14 mouse cellular contexts compared by ENCODE assay signal in the genomic region with DNA sequence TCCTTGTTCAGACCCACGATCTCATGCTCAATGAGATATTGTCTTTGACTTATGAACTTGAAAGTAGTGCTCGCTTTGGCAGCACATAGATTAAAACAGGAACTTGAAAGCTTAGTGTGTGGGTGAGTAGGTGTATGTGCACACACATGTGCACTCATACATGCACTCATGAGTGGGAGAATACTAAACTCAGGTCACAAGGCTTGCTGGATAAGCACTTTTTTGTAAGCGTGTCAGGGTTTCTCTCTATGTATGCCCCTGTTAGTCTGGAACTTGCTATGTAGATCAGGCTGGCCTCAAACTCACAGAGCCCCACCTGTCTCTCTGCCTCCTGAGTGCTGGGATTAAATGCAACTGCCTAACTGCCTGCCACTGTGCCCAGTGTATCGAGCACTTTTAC. TPM values are rescaled to one million over a fixed set of nuclear protein-coding genes. Genes with fewer than 3 reads are reported as not detected.
DNase-seq lines count a peak whose midpoint lies in the region; ATAC-seq and TF ChIP-seq lines count a peak whose summit lies in the region.
"Had no signal": no experiment of that assay in that cellular context is flagged by ENCODE, and none has a peak within 500 bp of the region (broad histone marks: within the 10 kb centered on the region; RNA-seq: fewer than 3 reads in every experiment).

No protein-coding gene starts in this region.

- H3K9me3 ChIP-seq in heart, embryonic 13.5 days: no peaks in the 10 kb centered on the region
- no peaks in the 10 kb centered on the region for H3K9me3 ChIP-seq in lung, postnatal 0 days (ENCODE audit: low read length)
- no peaks in the 10 kb centered on the region for H3K9me3 ChIP-seq in intestine, embryonic 16.5 days (ENCODE audit: control insufficient read depth, low read length)
- no peaks in the 10 kb centered on the region for H3K9me3 ChIP-seq in stomach, embryonic 16.5 days (replicated peaks; ENCODE audit: control insufficient read depth, low read length)
- H3K9me3 ChIP-seq: forebrain, embryonic 12.5 days had no signal

- H3K27me3 ChIP-seq in heart, embryonic 13.5 days (replicated peaks): no peaks in the 10 kb centered on the region
- no peaks in the 10 kb centered on the region for H3K27me3 ChIP-seq in lung, postnatal 0 days (replicated peaks; ENCODE audit: insufficient read depth, low read length)
- H3K27me3 ChIP-seq in intestine, embryonic 16.5 days (replicated peaks; ENCODE audit: control insufficient read depth, insufficient read depth, low read length): no peaks in the 10 kb centered on the region
- H3K27me3 ChIP-seq in stomach, embryonic 16.5 days (ENCODE audit: control insufficient read depth, insufficient read depth, low read length): no peaks in the 10 kb centered on the region
- H3K27me3 ChIP-seq: forebrain, embryonic 12.5 days had no signal

- ATAC-seq in heart, embryonic 13.5 days (ENCODE audit: extremely low read depth, insufficient number of reproducible peaks, low FRiP score, low TSS enrichment): no peak
- ATAC-seq in lung, postnatal 0 days: no peak
- no peak for ATAC-seq in intestine, embryonic 16.5 days
- no peak for ATAC-seq in stomach, embryonic 16.5 days (ENCODE audit: insufficient read depth, low FRiP score)
- ATAC-seq: CD4-positive, CD25-positive, alpha-beta regulatory T cell, adult 4 months had no signal

- no peak for DNase-seq in heart, postnatal 36 days
- DNase-seq in lung, postnatal 0 days (ENCODE audit: low spot score): no peak
- no peak for DNase-seq in lung, adult 18-20 months
- no peak for DNase-seq in thymus, postnatal 4 days
- no peak for DNase-seq in layer of hippocampus, postnatal 25 days (ENCODE audit: extremely low spot score in 1 of 2, low spot score in 1 of 2)
- DNase-seq: cerebellum, adult 9-10 months; gastrocnemius, postnatal 14 days; midbrain, embryonic 14.5 days; thymus, postnatal 14 days had no signal

- H3K9ac ChIP-seq in heart, embryonic 13.5 days: peak overlapping the region; percentile 62
- no peak overlapping the region for H3K9ac ChIP-seq in lung, postnatal 0 days (replicated peaks; ENCODE audit: low read depth)
- H3K9ac ChIP-seq in intestine, embryonic 16.5 days (ENCODE audit: low read depth, low read length): no peak overlapping the region
- H3K9ac ChIP-seq in stomach, embryonic 16.5 days (ENCODE audit: low read length): no peak overlapping the region
- H3K9ac ChIP-seq: forebrain, embryonic 12.5 days had no signal

- H3K27ac ChIP-seq in heart, embryonic 13.5 days (replicated peaks): peak overlapping the region; percentile 96
- 0 out of 2 replicates have a peak overlapping the region, but pooled peaks have one; percentile 90 for H3K27ac ChIP-seq in lung, postnatal 0 days (ENCODE audit: low read length)
- H3K27ac ChIP-seq in intestine, embryonic 16.5 days (ENCODE audit: low read length): peak overlapping the region; percentile 81
- H3K27ac ChIP-seq in stomach, embryonic 16.5 days (ENCODE audit: low read length): peak overlapping the region; percentile 91
- H3K27ac ChIP-seq: forebrain, embryonic 12.5 days had no signal

- peaks cover 31% of the 10 kb centered on the region for H3K4me1 ChIP-seq in heart, embryonic 13.5 days
- peaks cover 12% of the 10 kb centered on the region; the same call in 1 of the 2 replicates for H3K4me1 ChIP-seq in lung, postnatal 0 days (ENCODE audit: insufficient read depth, low read depth, low read length)
- peaks cover 19% of the 10 kb centered on the region for H3K4me1 ChIP-seq in intestine, embryonic 16.5 days (ENCODE audit: control insufficient read depth, insufficient read depth, low read length)
- no peaks in the 10 kb centered on the region for H3K4me1 ChIP-seq in stomach, embryonic 16.5 days (ENCODE audit: control insufficient read depth, insufficient read depth, low read length)
- H3K4me1 ChIP-seq: forebrain, embryonic 12.5 days had no signal

- no peak overlapping the region for H3K4me3 ChIP-seq in heart, embryonic 13.5 days
- no peak overlapping the region for H3K4me3 ChIP-seq in lung, postnatal 0 days (ENCODE audit: low read depth, low read length)
- no peak overlapping the region for H3K4me3 ChIP-seq in intestine, embryonic 16.5 days (ENCODE audit: low read length)
- no peak overlapping the region for H3K4me3 ChIP-seq in stomach, embryonic 16.5 days (replicated peaks; ENCODE audit: low read length)
- H3K4me3 ChIP-seq: forebrain, embryonic 12.5 days had no signal

- no peak overlapping the region for H3K4me2 ChIP-seq in heart, embryonic 13.5 days
- no peak overlapping the region for H3K4me2 ChIP-seq in lung, postnatal 0 days (replicated peaks; ENCODE audit: low read depth, low read length)
- H3K4me2 ChIP-seq in intestine, embryonic 16.5 days (ENCODE audit: low read depth, low read length): no peak overlapping the region
- H3K4me2 ChIP-seq in stomach, embryonic 16.5 days (ENCODE audit: low read depth, low read length): no peak overlapping the region
- H3K4me2 ChIP-seq: forebrain, embryonic 12.5 days had no signal

- TF ChIP-seq EP300 in lung, postnatal 0 days (IDR thresholded peaks at IDR 0.05): no peak

- no peak for TF ChIP-seq CTCF in lung, postnatal 0 days (IDR thresholded peaks at IDR 0.05)

- no peaks in the 10 kb centered on the region for H3K36me3 ChIP-seq in heart, embryonic 13.5 days
- H3K36me3 ChIP-seq in lung, postnatal 0 days (ENCODE audit: insufficient read depth, low read length): no peaks in the 10 kb centered on the region
- no peaks in the 10 kb centered on the region for H3K36me3 ChIP-seq in intestine, embryonic 16.5 days (ENCODE audit: control insufficient read depth, insufficient read depth, low read length)
- no peaks in the 10 kb centered on the region for H3K36me3 ChIP-seq in stomach, embryonic 16.5 days (ENCODE audit: control insufficient read depth, insufficient read depth, low read length)
- H3K36me3 ChIP-seq: forebrain, embryonic 12.5 days had no signal

- 70% methylated on average over 4 of the region's 4 CpGs for whole genome bisulfite sequencing in heart, embryonic 13.5 days
- WGBS in lung, postnatal 0 days: 87% methylated on average over 4 of the region's 4 CpGs
- 83% methylated on average over 4 of the region's 4 CpGs for WGBS in intestine, embryonic 16.5 days
- 82% methylated on average over 4 of the region's 4 CpGs for WGBS in stomach, embryonic 16.5 days

- intact Hi-C loops in heart, postnatal 36 days (cut with DNase I): loop anchor here (2.0 kb wide), 1 partner anchor 18 kb away; the partner anchor contains the start of genes Gm20390 and Nme1

RNA-seq across cellular contexts. Expression of gene Spag9, which starts 8.9 kb away (rescaled TPM):
- 29.7 and 31.4 TPM in 2 replicates for polyA plus RNA-seq in heart, embryonic 13.5 days (2015; fragmentation: Nextera tagmentation; extraction: Ambion mirVana)
- total RNA-seq in heart, postnatal 36 days (2021): 100 to 1,000 TPM; 147 to 159 TPM
- polyA plus RNA-seq in lung, postnatal 0 days (2015; fragmentation: Nextera tagmentation; extraction: Ambion mirVana): 77.9 and 87.4 TPM in 2 replicates
- polyA plus RNA-seq in intestine, embryonic 16.5 days (2015; fragmentation: Nextera tagmentation; extraction: Ambion mirVana): 17.8 and 23.4 TPM in 2 replicates
- polyA plus RNA-seq in stomach, embryonic 16.5 days (2015; fragmentation: Nextera tagmentation; extraction: Ambion mirVana): 26.1 and 31.0 TPM in 2 replicates
- 100 to 1,000 TPM; 213 to 215 TPM for total RNA-seq in layer of hippocampus, postnatal 25 days (2021)

RNA-seq across cellular contexts. Expression of gene Nme1, which starts 18.7 kb away (rescaled TPM):
- polyA plus RNA-seq in heart, embryonic 13.5 days (2015; fragmentation: Nextera tagmentation; extraction: Ambion mirVana): 112 and 120 TPM in 2 replicates
- 10 to 100 TPM; 10.0 to 12.0 TPM for total RNA-seq in heart, postnatal 36 days (2021)
- 35.2 and 42.4 TPM in 2 replicates for polyA plus RNA-seq in lung, postnatal 0 days (2015; fragmentation: Nextera tagmentation; extraction: Ambion mirVana)
- 156 and 157 TPM in 2 replicates for polyA plus RNA-seq in intestine, embryonic 16.5 days (2015; fragmentation: Nextera tagmentation; extraction: Ambion mirVana)
- 136 and 162 TPM in 2 replicates for polyA plus RNA-seq in stomach, embryonic 16.5 days (2015; fragmentation: Nextera tagmentation; extraction: Ambion mirVana)
- total RNA-seq in layer of hippocampus, postnatal 25 days (2021): 10 to 100 TPM; 79.8 to 86.1 TPM

RNA-seq across cellular contexts. Expression of gene Gm20390, which starts 18.9 kb away (rescaled TPM):
- polyA plus RNA-seq in heart, embryonic 13.5 days (2015; fragmentation: Nextera tagmentation; extraction: Ambion mirVana): 303 and 315 TPM in 2 replicates
- total RNA-seq in heart, postnatal 36 days (2021): 10 to 100 TPM; 16.3 to 18.0 TPM
- 91.0 and 120 TPM in 2 replicates for polyA plus RNA-seq in lung, postnatal 0 days (2015; fragmentation: Nextera tagmentation; extraction: Ambion mirVana)
- polyA plus RNA-seq in intestine, embryonic 16.5 days (2015; fragmentation: Nextera tagmentation; extraction: Ambion mirVana): 415 and 469 TPM in 2 replicates
- polyA plus RNA-seq in stomach, embryonic 16.5 days (2015; fragmentation: Nextera tagmentation; extraction: Ambion mirVana): 296 and 325 TPM in 2 replicates
- 100 to 1,000 TPM in 1 of 2 experiments, 10 to 100 TPM in 1; 88.1 to 124 TPM for total RNA-seq in layer of hippocampus, postnatal 25 days (2021)

RNA-seq across cellular contexts. Expression of gene Nme2, which starts 31.0 kb away (rescaled TPM):
- polyA plus RNA-seq in heart, embryonic 13.5 days (2015; fragmentation: Nextera tagmentation; extraction: Ambion mirVana): 325 and 357 TPM in 2 replicates
- total RNA-seq in heart, postnatal 36 days (2021): 1,000 to 10,000 TPM; 1,044 to 1,128 TPM
- 246 and 280 TPM in 2 replicates for polyA plus RNA-seq in lung, postnatal 0 days (2015; fragmentation: Nextera tagmentation; extraction: Ambion mirVana)
- polyA plus RNA-seq in intestine, embryonic 16.5 days (2015; fragmentation: Nextera tagmentation; extraction: Ambion mirVana): 300 and 311 TPM in 2 replicates
- polyA plus RNA-seq in stomach, embryonic 16.5 days (2015; fragmentation: Nextera tagmentation; extraction: Ambion mirVana): 287 and 314 TPM in 2 replicates
- 10 to 100 TPM; 94.7 to 95.8 TPM for total RNA-seq in layer of hippocampus, postnatal 25 days (2021)
